Mouse (Mus musculus) right cerebral cortex, postnatal 36 days (tissue): ENCODE data around the gene Phf23.
"Not testable (repeated sequence)": the region's sequence is repeated elsewhere in the genome, so short reads cannot be mapped to it uniquely, and the experiment has no call there.

Experiments used
- DNase-seq, 2 experiments: peaks; one replicate each; pipeline ENCODE4 v3.0.0; 2022; ENCODE audit warnings: low spot score in 2 of 2, mixed read lengths in 1 of 2

The Phf23 gene

GRCm38 (mm10) chr11:69999666-70000065 lies 4.1 kb downstream of the Phf23 start:
- DNase-seq = no peak

GRCm38 (mm10) chr11:70000396-70000898 lies 4.9 kb downstream of the Phf23 start, which contains the start of gene Dvl2:
TSS of gene Dvl2 (plus strand) at chr11:70000595.
- DNase-seq = peak; percentile 89 to 93

- DNase-seq = no peak
Observed at GRCm38 (mm10) chr11:70001159-70001558, 5.6 kb downstream of the Phf23 start.

DNA sequence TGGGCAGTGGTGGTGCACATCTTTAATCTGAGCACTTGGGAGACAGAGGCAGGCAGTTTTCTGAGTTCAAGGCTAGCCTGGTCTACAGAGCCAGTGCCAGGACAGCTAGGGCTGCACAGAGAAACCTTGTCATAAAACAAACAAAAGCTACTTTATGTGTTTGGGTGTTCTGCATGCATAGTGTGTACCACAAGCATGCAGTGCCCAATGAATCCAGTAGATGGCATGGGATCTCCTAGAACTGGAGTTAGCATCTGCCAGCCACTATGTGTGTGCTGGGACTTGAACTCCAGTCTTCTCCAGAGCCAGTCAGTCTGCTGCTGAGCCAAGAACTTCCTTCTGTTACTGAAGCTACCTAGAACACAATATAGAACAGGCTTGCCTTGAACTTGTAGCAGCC lies 6.3 kb downstream of the Phf23 start:
- DNase-seq = no peak

DNA sequence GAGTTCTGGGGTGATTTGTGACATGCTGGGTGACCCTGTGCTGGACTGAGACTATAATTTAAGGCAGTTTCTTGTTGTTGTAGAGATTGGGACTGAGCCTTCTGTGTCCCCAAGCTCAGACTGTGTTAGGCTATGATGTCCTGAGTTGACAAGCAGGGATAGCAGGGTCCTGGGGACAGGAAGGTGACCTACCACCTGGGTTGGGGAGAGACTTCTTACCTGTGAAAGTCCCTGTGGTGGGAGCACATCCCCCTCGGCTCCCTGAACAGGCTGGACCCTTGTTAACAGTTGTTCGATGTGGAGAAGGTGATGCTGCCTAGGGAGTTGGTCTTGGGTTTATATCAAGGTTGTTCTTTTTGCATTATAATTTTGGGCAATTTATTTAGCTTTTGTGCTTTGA lies 6.9 kb downstream of the Phf23 start:
- DNase-seq = no peak

GRCm38 (mm10) chr11:70005521-70005920 lies 9.9 kb downstream of the Phf23 start:
- no peak for DNase-seq

DNA sequence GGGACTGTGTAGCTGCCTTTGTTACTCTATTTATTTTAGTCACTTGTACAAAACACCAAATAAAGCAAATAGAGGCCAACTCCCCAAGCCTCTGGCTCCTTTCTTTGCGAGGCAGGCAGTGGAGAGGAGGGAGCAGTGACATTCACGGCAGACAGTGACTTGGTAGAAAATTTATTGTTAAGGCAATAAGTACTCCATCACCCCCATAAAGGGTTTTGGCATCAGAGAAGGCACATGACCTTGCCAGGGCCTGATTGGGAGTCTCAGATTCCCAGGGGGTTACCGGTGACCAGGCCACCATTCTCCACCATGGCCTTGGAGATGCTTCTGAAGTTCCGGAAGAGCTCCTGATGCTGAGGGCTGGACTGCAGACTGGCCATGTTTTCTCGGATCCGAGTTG lies 14.5 kb downstream of the Phf23 start:
- no peak for DNase-seq

- DNase-seq = no peak
Observed at GRCm38 (mm10) chr11:70010548-70010947, 15.0 kb downstream of the Phf23 start.

DNA sequence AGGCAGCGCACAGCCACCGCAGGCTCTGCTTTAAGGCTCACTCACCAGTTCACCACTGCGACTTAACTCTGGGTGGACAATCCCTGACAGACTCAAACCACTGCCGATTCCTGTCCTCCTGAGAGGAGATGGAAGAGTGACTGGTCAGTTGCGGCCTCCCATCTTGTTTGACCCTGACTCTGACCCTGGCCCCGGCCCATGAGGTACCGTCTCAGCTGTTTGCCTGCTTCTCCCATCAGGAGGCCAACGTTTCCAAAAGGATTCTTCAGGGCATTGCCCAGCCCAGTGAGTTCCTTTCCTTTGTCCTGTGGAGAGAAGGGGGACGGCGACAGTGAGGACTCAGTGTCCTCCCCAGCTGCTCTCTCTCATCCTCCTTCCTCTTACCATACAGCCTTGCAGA lies 15.4 kb downstream of the Phf23 start:
- DNase-seq = no peak

- no peak for DNase-seq
Observed at GRCm38 (mm10) chr11:70012931-70013330, 17.4 kb downstream of the Phf23 start.

- DNase-seq = no peak
Observed at GRCm38 (mm10) chr11:70013408-70013807, 17.8 kb downstream of the Phf23 start.

DNA sequence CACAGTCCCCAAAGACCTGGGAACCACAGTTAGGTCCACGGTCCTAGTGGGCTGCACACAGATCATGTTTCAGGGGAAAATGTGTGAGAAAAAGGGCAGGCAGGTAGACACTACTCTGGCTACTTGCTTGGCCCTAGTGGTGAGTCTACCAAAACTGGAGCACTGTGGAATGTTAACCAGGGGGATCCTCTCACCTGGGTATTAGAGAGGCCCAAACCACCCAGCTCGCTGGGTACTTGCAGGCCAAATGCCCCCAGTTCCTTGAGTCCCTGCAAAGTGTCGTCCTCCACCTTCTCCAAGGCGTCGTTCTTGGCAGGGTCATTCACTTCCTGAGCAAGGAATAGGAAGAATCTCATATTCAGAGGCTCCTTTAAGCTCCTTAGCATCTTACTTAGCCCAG lies 18.5 kb downstream of the Phf23 start:
- DNase-seq = no peak

- DNase-seq = peak; percentile 84 to 85
Observed at GRCm38 (mm10) chr11:70014880-70015558, 19.4 kb downstream of the Phf23 start, which contains the start of gene Acadvl. TSS of gene Acadvl (minus strand) at chr11:70015411.

DNA sequence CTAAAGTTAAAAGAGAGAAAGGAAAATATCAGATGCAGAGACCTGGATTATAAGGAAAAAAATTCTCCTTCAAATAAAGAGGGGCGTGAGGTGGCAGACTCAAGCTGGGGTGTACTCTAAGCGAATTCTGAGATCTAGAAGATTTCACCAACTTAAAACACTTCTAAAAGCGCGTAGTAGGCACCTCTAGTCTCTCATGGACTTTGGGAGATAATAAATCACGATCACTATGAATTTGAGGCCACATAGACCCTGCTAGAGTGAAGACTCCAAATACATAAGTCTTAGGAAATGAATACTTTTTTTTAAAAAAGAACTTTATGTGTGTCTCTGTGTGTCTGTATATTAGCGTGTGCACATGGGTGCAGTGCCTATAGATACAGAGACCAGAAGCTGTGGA lies 20.1 kb downstream of the Phf23 start:
- no peak for DNase-seq

DNA sequence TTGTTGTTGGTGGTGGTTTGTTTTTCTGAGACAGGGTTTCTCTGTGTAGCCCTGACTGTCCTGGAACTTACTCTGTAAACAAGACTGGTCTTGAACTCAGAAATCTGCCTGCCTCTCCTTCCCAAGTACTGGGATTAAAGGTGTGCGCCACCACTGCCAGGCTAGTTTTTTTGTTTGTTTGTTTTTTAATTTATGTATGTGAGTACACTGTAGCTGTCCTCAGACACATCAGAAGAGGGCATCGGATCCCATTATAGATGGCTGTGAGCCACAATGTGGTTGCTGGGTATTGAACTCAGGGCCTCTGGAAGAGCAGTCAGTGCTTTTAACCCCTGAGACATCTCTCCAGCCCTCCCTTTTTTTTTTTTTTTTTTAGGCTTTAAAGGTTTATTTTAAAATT lies 20.6 kb downstream of the Phf23 start:
- not testable (repeated sequence) for DNase-seq

DNA sequence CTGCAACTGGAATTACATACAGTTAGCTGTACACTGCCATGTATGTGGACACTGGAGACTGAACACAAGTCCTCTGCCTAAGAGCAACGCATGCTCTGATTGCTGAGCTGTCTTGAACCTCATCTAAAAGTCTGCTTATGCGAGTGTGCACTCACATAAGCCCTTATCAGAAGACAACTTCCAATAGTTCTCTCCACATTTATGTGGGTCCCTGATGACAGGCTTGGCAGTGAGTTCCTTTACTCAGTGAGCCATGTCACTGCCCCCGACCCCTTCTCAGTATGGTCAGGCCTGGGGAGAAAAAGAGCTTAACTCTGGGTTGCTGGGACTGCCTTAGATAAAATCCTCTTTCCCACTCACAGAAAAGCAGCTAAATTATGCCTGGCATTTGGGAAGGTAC lies 21.1 kb downstream of the Phf23 start, which contains the start of gene Dlg4:
TSS of gene Dlg4 (plus strand) at position 274 of the 400 bp plus-strand sequence.
- no peak for DNase-seq

DNA sequence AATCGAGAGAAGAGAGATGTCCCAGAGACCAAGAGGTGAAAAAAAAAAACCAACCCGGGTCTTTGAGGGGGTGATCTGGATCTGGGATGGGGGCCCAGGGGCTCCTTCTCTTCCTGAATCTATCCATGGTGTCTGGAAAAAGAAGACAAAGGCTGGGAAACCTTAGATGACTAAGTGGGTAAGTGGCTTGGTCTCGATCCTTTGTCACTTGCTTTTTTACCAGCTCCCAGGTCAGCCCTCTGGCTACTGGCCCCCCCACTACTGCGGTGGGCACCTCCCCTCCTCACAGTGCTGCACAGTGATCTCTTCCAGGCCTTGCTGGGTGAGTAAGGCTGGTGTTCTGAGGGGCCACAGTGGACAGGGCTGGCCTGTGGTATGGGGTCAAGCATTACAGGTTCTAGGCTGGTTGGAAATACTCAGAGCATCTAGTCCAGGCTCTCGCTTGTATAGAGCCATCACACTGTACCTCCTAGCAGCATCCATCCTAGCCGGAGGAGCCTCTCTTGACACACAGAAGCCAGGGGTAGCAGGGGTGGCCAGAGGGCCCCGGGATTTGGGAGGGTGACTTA lies 21.7 kb downstream of the Phf23 start:
- DNase-seq = no peak

DNA sequence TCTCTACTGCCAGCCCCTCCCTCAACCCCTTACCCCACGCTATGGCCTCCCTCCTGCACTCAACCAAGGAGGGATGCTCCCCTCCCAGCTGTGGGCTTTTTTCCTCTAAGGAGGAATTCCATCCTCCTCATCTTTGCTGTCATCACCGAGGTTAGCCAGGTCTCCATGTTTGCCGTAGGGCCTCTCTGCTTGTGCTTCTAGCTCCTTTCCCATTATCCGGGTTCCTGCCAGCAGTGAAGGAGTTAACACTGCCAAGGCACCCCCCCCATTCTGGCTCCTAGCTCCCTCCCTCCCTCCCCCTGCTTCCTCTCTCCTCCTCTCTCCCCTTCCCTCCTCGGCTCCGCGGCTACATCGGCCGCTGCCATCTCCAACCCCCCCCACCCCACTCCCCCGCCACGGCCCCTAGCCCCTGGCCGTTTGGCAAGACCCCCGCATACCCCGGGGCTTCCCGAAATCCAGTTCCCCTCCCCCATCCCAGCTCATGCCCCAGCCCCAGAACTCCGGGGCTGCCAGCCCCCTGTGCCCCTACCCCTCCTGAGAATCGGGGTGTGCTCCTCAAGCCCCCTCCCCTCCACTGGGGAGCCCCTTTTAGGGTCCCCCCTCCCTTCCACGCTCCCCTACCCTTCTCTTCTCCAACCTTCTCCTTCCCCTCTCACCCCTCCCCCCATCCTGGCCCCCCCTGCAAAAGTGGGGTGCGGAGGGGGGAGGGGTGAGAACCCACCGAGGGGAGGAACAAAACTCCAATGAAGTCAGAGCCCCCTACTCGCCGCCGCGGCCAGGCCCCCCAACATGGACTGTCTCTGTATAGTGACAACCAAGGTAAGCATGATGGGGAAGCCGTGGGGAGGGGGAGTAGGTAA lies 22.8 kb downstream of the Phf23 start:
- no peak for DNase-seq

- no peak for DNase-seq
Observed at GRCm38 (mm10) chr11:70019495-70020021, 24.0 kb downstream of the Phf23 start.

GRCm38 (mm10) chr11:70020022-70020631 lies 24.6 kb downstream of the Phf23 start:
- DNase-seq = no peak

- peak; percentile 70 to 76 for DNase-seq
Observed at GRCm38 (mm10) chr11:70020731-70021263, 25.2 kb downstream of the Phf23 start.
